Mouse (Mus musculus) midbrain, embryonic 10.5 days (tissue): Measurements from ENCODE around the gene Hist1h2ag. TPM values are rescaled to one million over a fixed set of nuclear protein-coding genes. Genes with fewer than 3 reads are reported as not detected.
"Not testable (repeated sequence)": the region's sequence is repeated elsewhere in the genome, so short reads cannot be mapped to it uniquely, and the experiment has no call there.

Experiments used
- DNase-seq: peaks from one replicate; pipeline ENCODE4 v3.0.0-alpha.2; 2017; ENCODE audit warnings: low spot score
- H3K27ac ChIP-seq: fragments of 300-500 bp; sonication (generic); replicated peaks from 2 replicates; pipeline ENCODE4 v1.5.1; 2016; ENCODE audit warnings: mild to moderate bottlenecking
- H3K27me3 ChIP-seq: fragments of 300-500 bp; sonication (generic); 2 replicates; pipeline ENCODE4 v1.6.1; 2016; ENCODE audit warnings: low read depth, mild to moderate bottlenecking; ENCODE audit not compliant: poor library complexity, severe bottlenecking
- H3K36me3 ChIP-seq: fragments of 300-500 bp; sonication (generic); 2 replicates; pipeline ENCODE4 v1.6.1; 2016; ENCODE audit warnings: mild to moderate bottlenecking, moderate library complexity
- H3K4me1 ChIP-seq: fragments of 300-500 bp; sonication (generic); 2 replicates; pipeline ENCODE4 v1.6.1; 2016
- H3K4me3 ChIP-seq: fragments of 300-500 bp; sonication (generic); 2 replicates; pipeline ENCODE4 v1.5.1; 2016; ENCODE audit warnings: mild to moderate bottlenecking, moderate library complexity
- H3K9me3 ChIP-seq: fragments of 300-500 bp; sonication (generic); replicated peaks from 2 replicates; pipeline ENCODE4 v1.6.1; 2016; ENCODE audit warnings: mild to moderate bottlenecking
- WGBS: fragments of 180-500 bp; shearing (Covaris S2); methylation state at CpG from one replicate; pipeline ENCODE4 v1.1.7; 2016; 5-methylcytosine and 5-hydroxymethylcytosine counted together
- polyA plus RNA-seq: library from polyadenylated mRNA; unstranded; fragments of >200 nt; fragmentation: Nextera tagmentation; extraction: Ambion mirVana; gene quantifications from 2 replicates; pipeline ENCODE4 v1.2.1, GENCODE M21; 2016

Gene Hist1h2ag
- polyA plus RNA-seq = 64.8 and 64.9 TPM in 2 replicates

- H3K36me3 ChIP-seq, H3K9me3 ChIP-seq, H3K27me3 ChIP-seq: not testable (repeated sequence)
- under 1% methylated on average over 52 of the region's 80 CpGs for WGBS
- Histone ChIP-seq H3K4me1 (peaks cover 35% of the 10 kb centered on the region), H3K27ac (peak within 1 kb of the TSS; percentile 95), H3K4me3 (peak within 1 kb of the TSS; percentile 61)
- peak; percentile 88 for DNase-seq
Observed at GRCm38 (mm10) chr13:22042568-22043502, at the start of gene Hist1h2ag, which contains the start of gene Hist1h2bj. Hist1h2ag (minus strand) TSS chr13:22042944. Hist1h2bj (plus strand) TSS chr13:22043214.

- 85% methylated on average over 1 of the region's 1 CpGs for WGBS
- H3K9me3 ChIP-seq, H3K36me3 ChIP-seq, H3K4me1 ChIP-seq, DNase-seq, H3K27ac ChIP-seq, H3K27me3 ChIP-seq, H3K4me3 ChIP-seq: not testable (repeated sequence)
Observed at GRCm38 (mm10) chr13:22084140-22084539, 41.4 kb upstream of the Hist1h2ag start, which contains the start of gene Vmn1r188. Vmn1r188 (plus strand) TSS chr13:22084440.

GRCm38 (mm10) chr13:22063468-22063867 lies 20.7 kb upstream of the Hist1h2ag start:
- no peak for DNase-seq
- Histone ChIP-seq H3K36me3 (no peaks in the 10 kb centered on the region), H3K27ac (no peak overlapping the region), H3K9me3 (peaks cover 3% of the 10 kb centered on the region; the same call in 1 of the 2 replicates), H3K4me1 (no peaks in the 10 kb centered on the region), H3K4me3 (no peak overlapping the region), H3K27me3 (no peaks in the 10 kb centered on the region)
- WGBS = 77% methylated on average over 1 of the region's 1 CpGs

GRCm38 (mm10) chr13:22061422-22061821 lies 18.7 kb upstream of the Hist1h2ag start:
- no peak for DNase-seq
- Histone ChIP-seq H3K4me3 (no peak overlapping the region), H3K27ac (no peak overlapping the region), H3K36me3 (no peaks in the 10 kb centered on the region), H3K4me1 (no peaks in the 10 kb centered on the region), H3K27me3 (no peaks in the 10 kb centered on the region), H3K9me3 (peaks cover under 1% of the 10 kb centered on the region; the same call in 1 of the 2 replicates)
- 81% methylated on average over 1 of the region's 1 CpGs for WGBS

DNA sequence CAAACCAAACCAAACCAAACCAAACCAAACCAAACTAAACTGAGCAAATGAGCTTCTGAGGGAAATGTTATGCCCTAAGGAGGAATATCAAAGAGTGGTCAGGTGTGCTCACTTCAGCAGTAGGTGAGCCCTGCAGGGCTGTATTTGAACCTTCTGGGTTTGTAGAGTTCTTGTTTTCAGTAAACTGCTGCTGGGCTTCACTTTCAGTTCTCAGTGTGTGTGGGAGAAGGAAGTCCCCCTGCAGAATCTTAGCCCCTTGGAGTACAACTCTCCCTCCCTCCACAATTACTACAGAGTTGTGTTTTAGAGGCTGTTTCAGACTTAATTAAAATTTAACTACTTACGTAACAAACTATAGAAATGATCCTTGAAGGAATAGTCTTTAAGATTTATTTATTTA lies 11.0 kb upstream of the Hist1h2ag start:
- WGBS = 93% methylated on average over 1 of the region's 1 CpGs

GRCm38 (mm10) chr13:22051523-22051859 lies 8.7 kb upstream of the Hist1h2ag start:
- Histone ChIP-seq H3K9me3 (no peaks in the 10 kb centered on the region), H3K4me3 (peak overlapping the region; percentile 61), H3K27me3 (no peaks in the 10 kb centered on the region), H3K36me3 (no peaks in the 10 kb centered on the region), H3K27ac (peak overlapping the region; percentile 86), H3K4me1 (peaks cover 14% of the 10 kb centered on the region)
- WGBS = 11% methylated on average over 5 of the region's 5 CpGs
- DNase-seq = no peak

More for the DNA sequence above, 11.0 kb upstream of the Hist1h2ag start:
- Histone ChIP-seq H3K9me3 (no peaks in the 10 kb centered on the region), H3K36me3 (no peaks in the 10 kb centered on the region), H3K27me3 (no peaks in the 10 kb centered on the region), H3K27ac (no peak overlapping the region), H3K4me3 (no peak overlapping the region), H3K4me1 (peaks cover 14% of the 10 kb centered on the region)
- DNase-seq = no peak

GRCm38 (mm10) chr13:22050591-22051522 lies 8.1 kb upstream of the Hist1h2ag start:
- Histone ChIP-seq H3K4me1 (peaks cover 14% of the 10 kb centered on the region), H3K4me3 (peak overlapping the region; percentile 61), H3K27me3 (no peaks in the 10 kb centered on the region), H3K36me3 (no peaks in the 10 kb centered on the region), H3K27ac (peak overlapping the region; percentile 86), H3K9me3 (no peaks in the 10 kb centered on the region)
- DNase-seq = peak; percentile 96
- WGBS = under 1% methylated on average over 52 of the region's 52 CpGs

DNA sequence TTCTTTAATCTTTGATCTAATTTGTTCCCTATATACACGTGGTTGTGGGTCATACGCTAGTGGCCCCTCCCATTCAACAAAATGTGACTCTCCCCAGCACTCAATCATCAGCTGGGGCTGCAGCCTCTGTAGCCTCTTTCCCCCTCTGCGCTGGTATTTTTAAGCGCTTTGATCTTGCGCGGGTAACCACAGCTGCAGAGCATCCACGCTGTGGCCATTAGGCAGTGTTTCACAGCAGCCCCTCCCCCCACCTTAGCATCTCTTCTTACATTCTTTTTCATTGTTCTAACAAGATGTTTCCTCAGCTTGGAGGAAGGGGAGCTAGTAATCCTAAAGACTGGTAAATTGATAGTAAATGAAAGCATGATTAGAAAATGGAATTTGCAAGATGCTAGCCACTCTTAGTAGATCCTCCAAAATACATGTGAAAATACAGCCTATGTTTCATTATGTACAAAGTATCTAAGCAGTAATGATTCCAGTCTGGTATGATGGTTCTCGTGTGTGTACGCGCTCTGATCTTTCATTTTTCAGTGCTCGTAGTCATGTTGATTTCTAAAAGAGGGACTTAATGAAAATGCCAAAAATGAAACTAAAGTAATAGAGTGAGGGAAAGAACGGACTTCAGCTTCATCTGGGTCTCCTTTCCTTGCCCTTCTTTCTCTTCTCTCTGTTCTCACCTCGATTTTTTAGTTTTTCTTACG lies 7.1 kb upstream of the Hist1h2ag start:
- Histone ChIP-seq H3K4me3 (peak overlapping the region; percentile 61), H3K9me3 (no peaks in the 10 kb centered on the region), H3K4me1 (peaks cover 14% of the 10 kb centered on the region), H3K27ac (peak overlapping the region; percentile 86), H3K36me3 (no peaks in the 10 kb centered on the region), H3K27me3 (no peaks in the 10 kb centered on the region)
- peak; percentile 81 for DNase-seq
- WGBS = 2% methylated on average over 14 of the region's 14 CpGs

- 79% methylated on average over 2 of the region's 2 CpGs for WGBS
- H3K9me3 ChIP-seq = no peaks in the 10 kb centered on the region
- no peaks in the 10 kb centered on the region for H3K36me3 ChIP-seq
- H3K4me1 ChIP-seq = peaks cover 21% of the 10 kb centered on the region
- H3K27ac ChIP-seq = 0 out of 2 replicates have a peak overlapping the region, but pooled peaks have one; percentile 28
- H3K27me3 ChIP-seq = no peaks in the 10 kb centered on the region
- no peak for DNase-seq
- no peak overlapping the region for H3K4me3 ChIP-seq
Observed at GRCm38 (mm10) chr13:22049041-22049440, 6.3 kb upstream of the Hist1h2ag start.

GRCm38 (mm10) chr13:22045311-22045710 lies 2.6 kb upstream of the Hist1h2ag start:
- Histone ChIP-seq H3K27me3 (no peaks in the 10 kb centered on the region), H3K4me3 (no peak overlapping the region), H3K9me3 (no peaks in the 10 kb centered on the region), H3K27ac (no peak overlapping the region), H3K4me1 (peaks cover 37% of the 10 kb centered on the region), H3K36me3 (no peaks in the 10 kb centered on the region)
- DNase-seq = no peak
- WGBS = 62% methylated on average over 2 of the region's 2 CpGs

DNA sequence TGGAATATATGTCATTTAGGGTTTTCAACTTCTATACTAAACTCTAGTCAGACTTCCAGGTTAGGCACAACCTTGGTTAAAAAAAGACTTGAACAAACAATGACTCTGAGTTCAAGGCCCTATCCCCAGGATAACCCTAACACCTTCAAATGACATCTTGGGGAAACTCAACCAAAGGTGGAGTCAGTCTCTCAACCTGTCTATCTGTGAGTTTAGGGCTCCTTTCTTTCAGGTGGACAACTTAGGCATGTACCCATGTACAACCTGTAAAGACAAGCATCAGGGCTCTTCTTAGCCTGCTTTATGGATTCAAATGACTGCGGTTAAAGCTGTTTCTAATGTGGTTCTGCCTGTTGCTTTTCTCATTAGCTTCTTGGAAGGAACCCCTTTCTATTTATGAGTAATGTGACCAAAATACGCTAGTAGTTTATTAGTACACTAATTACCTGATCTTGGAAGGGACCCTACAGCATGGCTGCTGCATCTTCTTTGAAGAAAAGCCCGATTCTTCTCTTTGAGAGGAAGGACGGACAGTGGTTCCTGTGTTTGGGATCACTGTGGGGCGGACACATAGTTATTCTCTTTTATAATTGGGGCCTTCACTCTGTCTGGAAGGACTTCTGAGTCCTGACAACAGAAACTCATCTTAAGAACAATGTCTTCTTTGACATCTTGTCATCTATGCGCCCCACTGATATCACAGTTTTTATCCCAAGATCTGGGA lies 1.9 kb upstream of the Hist1h2ag start:
- no peaks in the 10 kb centered on the region for H3K36me3 ChIP-seq
- no peaks in the 10 kb centered on the region for H3K27me3 ChIP-seq
- peak overlapping the region; percentile 52; the same call in 1 of the 2 replicates for H3K27ac ChIP-seq
- DNase-seq = no peak
- peaks cover 37% of the 10 kb centered on the region for H3K4me1 ChIP-seq
- WGBS = 90% methylated on average over 6 of the region's 6 CpGs
- no peaks in the 10 kb centered on the region for H3K9me3 ChIP-seq
- peak overlapping the region; percentile 56 for H3K4me3 ChIP-seq
